Mouse (Mus musculus) heart, embryonic 14.5 days (tissue): ENCODE measurements at regions not wholly inside any gene's neighbourhood (a gene's known extent, or its start where the extent isn't known, plus 50 kb on each side); places are given as distances from the start of the nearest gene placed in this dataset.
A peak's percentile ranks its signal among the peaks of the same experiment; 100 is the strongest.

Experiments used
- ATAC-seq: fragments of 200-750 bp; cut with Nextera tagmentation; 2 replicates; pipeline ENCODE4 v1.8.0; 2017; ENCODE audit warnings: low read depth, moderate TSS enrichment; ENCODE audit not compliant: insufficient number of reproducible peaks, insufficient read depth, low FRiP score
- H3K27ac ChIP-seq, 2 experiments: fragments of 200-500 bp in 1 of 2; fragments of 300-500 bp in 1 of 2; sonication (generic) in 1 of 2; replicated peaks in 1 of 2; 2 replicates each; pipeline ENCODE4 v1.5.1; 2012 to 2014; ENCODE audit warnings: low read depth in 2 of 2, low read length in 2 of 2, control low read depth in 1 of 2, mild to moderate bottlenecking in 1 of 2, mixed read lengths in 1 of 2; ENCODE audit not compliant: control insufficient read depth in 1 of 2, insufficient read depth in 1 of 2
- H3K27me3 ChIP-seq: fragments of 300-500 bp; sonication (generic); 2 replicates; pipeline ENCODE4 v1.6.1; 2014; ENCODE audit warnings: mild to moderate bottlenecking, low read length, control low read depth; ENCODE audit not compliant: control insufficient read depth, insufficient read depth
- H3K36me3 ChIP-seq: fragments of 300-500 bp; sonication (generic); 2 replicates; pipeline ENCODE4 v1.6.1; 2014; ENCODE audit warnings: mild to moderate bottlenecking, control low read depth, low read length, mixed read lengths; ENCODE audit not compliant: control insufficient read depth, insufficient read depth
- H3K4me1 ChIP-seq, 2 experiments: fragments of 200-500 bp in 1 of 2; fragments of 300-500 bp in 1 of 2; sonication (generic) in 1 of 2; 2 replicates each; pipeline ENCODE4 v1.6.1; 2012 to 2014; ENCODE audit warnings: low read length in 2 of 2, control low read depth in 1 of 2, mixed read lengths in 1 of 2; ENCODE audit not compliant: control insufficient read depth in 2 of 2, insufficient read depth in 2 of 2
- H3K4me2 ChIP-seq: fragments of 300-500 bp; sonication (generic); 2 replicates; pipeline ENCODE4 v1.6.1; 2014; ENCODE audit warnings: mild to moderate bottlenecking, low read length
- H3K4me3 ChIP-seq, 2 experiments: fragments of 200-500 bp in 1 of 2; fragments of 300-500 bp in 1 of 2; sonication (generic) in 1 of 2; 2 replicates each; pipeline ENCODE4 v1.5.1; 2012 to 2014; ENCODE audit warnings: low read length in 2 of 2, mild to moderate bottlenecking in 2 of 2, control low read depth in 1 of 2, low read depth in 1 of 2, moderate library complexity in 1 of 2; ENCODE audit not compliant: control insufficient read depth in 1 of 2, insufficient read depth in 1 of 2
- H3K9ac ChIP-seq: fragments of 300-500 bp; sonication (generic); 2 replicates; pipeline ENCODE4 v1.6.1; 2014; ENCODE audit warnings: mild to moderate bottlenecking, low read length
- H3K9me3 ChIP-seq: fragments of 300-500 bp; sonication (generic); 2 replicates; pipeline ENCODE4 v1.6.1; 2016; ENCODE audit warnings: low read length, control low read depth; ENCODE audit not compliant: control insufficient read depth
- WGBS: fragments of 180-500 bp; shearing (Covaris S2); extraction: QIAGEN DNeasy Blood & Tissue Kit; methylation state at CpG from one replicate; pipeline ENCODE4 v1.1.7; 2014; 5-methylcytosine and 5-hydroxymethylcytosine counted together

GRCm38 (mm10) chr13:72023666-72024065, 60.1 kb upstream of the Irx1 start:
- 23% methylated on average over 5 of the region's 5 CpGs for WGBS
- H3K27me3 ChIP-seq, result no peaks in the 10 kb centered on the region

GRCm38 (mm10) chr13:72043930-72044470, 80.5 kb upstream of the Irx1 start:
- H3K27ac ChIP-seq, result no peak overlapping the region
- no peak overlapping the region for H3K4me3 ChIP-seq
- no peaks in the 10 kb centered on the region for H3K27me3 ChIP-seq
- H3K4me1 ChIP-seq, result no peaks in the 10 kb centered on the region
- 83% methylated on average over 5 of the region's 5 CpGs for WGBS
- no peak overlapping the region for H3K4me2 ChIP-seq
- H3K36me3 ChIP-seq, result no peaks in the 10 kb centered on the region
- ATAC-seq, result no peak
- H3K9ac ChIP-seq, result no peak overlapping the region
- no peaks in the 10 kb centered on the region for H3K9me3 ChIP-seq

More at GRCm38 (mm10) chr13:72023666-72024065, 60.1 kb upstream of the Irx1 start:
- no peaks in the 10 kb centered on the region for H3K36me3 ChIP-seq
- H3K9ac ChIP-seq, result no peak overlapping the region
- ATAC-seq, result peak; percentile 80
- H3K4me2 ChIP-seq, result peak overlapping the region; percentile 29; the same call in 1 of the 2 replicates
- no peaks in the 10 kb centered on the region for H3K9me3 ChIP-seq
- H3K4me3 ChIP-seq, result no peak overlapping the region
- H3K27ac ChIP-seq, result peak overlapping the region; percentile 56 to 67; a peak in 2 of 4 replicates
- peaks cover 6 to 17% of the 10 kb centered on the region in 2 experiments for H3K4me1 ChIP-seq

GRCm38 (mm10) chr13:72056469-72056868, 92.9 kb upstream of the Irx1 start:
- H3K4me1 ChIP-seq, result no peaks in the 10 kb centered on the region
- no peaks in the 10 kb centered on the region for H3K36me3 ChIP-seq
- H3K4me3 ChIP-seq, result no peak overlapping the region
- H3K9ac ChIP-seq, result no peak overlapping the region
- no peak overlapping the region for H3K27ac ChIP-seq
- H3K4me2 ChIP-seq, result no peak overlapping the region
- H3K27me3 ChIP-seq, result no peaks in the 10 kb centered on the region
- 90% methylated on average over 3 of the region's 3 CpGs for WGBS
- no peak for ATAC-seq
- no peaks in the 10 kb centered on the region for H3K9me3 ChIP-seq

GRCm38 (mm10) chr13:72061659-72062058, 98.1 kb upstream of the Irx1 start:
- WGBS, result 67% methylated on average over 6 of the region's 6 CpGs
- Histone ChIP-seq H3K27me3 (no peaks in the 10 kb centered on the region), H3K36me3 (no peaks in the 10 kb centered on the region), H3K9me3 (no peaks in the 10 kb centered on the region), H3K4me2 (no peak overlapping the region), H3K27ac (no peak overlapping the region), H3K4me1 (no peaks in the 10 kb centered on the region), H3K9ac (no peak overlapping the region), H3K4me3 (no peak overlapping the region)
- no peak for ATAC-seq

GRCm38 (mm10) chr13:72063278-72063761, 99.8 kb upstream of the Irx1 start:
- H3K4me3 ChIP-seq, result no peak overlapping the region
- H3K27ac ChIP-seq, result no peak overlapping the region
- H3K36me3 ChIP-seq, result no peaks in the 10 kb centered on the region
- no peak overlapping the region for H3K9ac ChIP-seq
- no peaks in the 10 kb centered on the region for H3K4me1 ChIP-seq
- ATAC-seq, result no peak
- no peaks in the 10 kb centered on the region for H3K27me3 ChIP-seq
- no peaks in the 10 kb centered on the region for H3K9me3 ChIP-seq
- H3K4me2 ChIP-seq, result no peak overlapping the region
- 67% methylated on average over 5 of the region's 5 CpGs for WGBS

GRCm38 (mm10) chr13:72096585-72096984, 133.1 kb upstream of the Irx1 start:
- Histone ChIP-seq H3K27ac (no peak overlapping the region), H3K4me2 (no peak overlapping the region), H3K4me1 (no peaks in the 10 kb centered on the region), H3K9ac (no peak overlapping the region), H3K4me3 (no peak overlapping the region), H3K36me3 (no peaks in the 10 kb centered on the region), H3K27me3 (no peaks in the 10 kb centered on the region), H3K9me3 (no peaks in the 10 kb centered on the region)
- ATAC-seq, result no peak
- 54% methylated on average over 4 of the region's 5 CpGs for WGBS

GRCm38 (mm10) chr13:72097268-72097667, 133.7 kb upstream of the Irx1 start:
- ATAC-seq, result no peak
- no peak overlapping the region for H3K4me3 ChIP-seq
- H3K9me3 ChIP-seq, result no peaks in the 10 kb centered on the region
- WGBS, result 67% methylated on average over 8 of the region's 8 CpGs
- H3K27ac ChIP-seq, result no peak overlapping the region
- H3K4me2 ChIP-seq, result no peak overlapping the region
- H3K4me1 ChIP-seq, result no peaks in the 10 kb centered on the region
- no peak overlapping the region for H3K9ac ChIP-seq
- H3K27me3 ChIP-seq, result no peaks in the 10 kb centered on the region
- H3K36me3 ChIP-seq, result no peaks in the 10 kb centered on the region

GRCm38 (mm10) chr13:72097811-72098210, 134.3 kb upstream of the Irx1 start:
- no peak overlapping the region for H3K27ac ChIP-seq
- H3K9me3 ChIP-seq, result no peaks in the 10 kb centered on the region
- H3K4me2 ChIP-seq, result no peak overlapping the region
- no peak for ATAC-seq
- H3K27me3 ChIP-seq, result no peaks in the 10 kb centered on the region
- H3K9ac ChIP-seq, result no peak overlapping the region
- no peak overlapping the region for H3K4me3 ChIP-seq
- 65% methylated on average over 11 of the region's 11 CpGs for WGBS
- no peaks in the 10 kb centered on the region for H3K4me1 ChIP-seq
- no peaks in the 10 kb centered on the region for H3K36me3 ChIP-seq
